Mouse (Mus musculus) bone marrow, adult 2 months (tissue): ENCODE measurements at regions not wholly inside any gene's neighbourhood (a gene's known extent, or its start where the extent isn't known, plus 50 kb on each side); places are given as distances from the start of the nearest gene placed in this dataset.

Experiments used
- H3K27ac ChIP-seq: fragments of 200-500 bp; 2 replicates; pipeline ENCODE4 v1.5.1; 2012; ENCODE audit warnings: low read depth, mild to moderate bottlenecking, control low read depth, inconsistent platforms, low read length; ENCODE audit not compliant: control insufficient read depth, poor library complexity, insufficient read depth
- H3K4me1 ChIP-seq: fragments of 200-500 bp; 2 replicates; pipeline ENCODE4 v1.6.1; 2011; ENCODE audit warnings: low read length; ENCODE audit not compliant: control insufficient read depth, insufficient read depth
- H3K4me3 ChIP-seq: fragments of 200-500 bp; replicated peaks from 2 replicates; pipeline ENCODE3; 2011; ENCODE audit warnings: mild to moderate bottlenecking, low read depth, low read length, control low read depth; ENCODE audit not compliant: control insufficient read depth
- CTCF ChIP-seq: fragments of 200-500 bp; IDR thresholded peaks from 2 replicates; pipeline ENCODE4 v1.5.1; 2011; ENCODE audit warnings: low read length, control low read depth; ENCODE audit not compliant: control insufficient read depth, insufficient read depth
- POLR2A ChIP-seq: fragments of 200-500 bp; IDR thresholded peaks from 2 replicates; pipeline ENCODE4 v1.6.1; 2011; ENCODE audit warnings: low read depth, mild to moderate bottlenecking, control low read depth, low read length, borderline replicate concordance; ENCODE audit not compliant: control insufficient read depth
- WGBS: fragments of 180-500 bp; shearing (Covaris S2); methylation state at CpG from one replicate; pipeline ENCODE4 v1.1.7; 2018; 5-methylcytosine and 5-hydroxymethylcytosine counted together

DNA sequence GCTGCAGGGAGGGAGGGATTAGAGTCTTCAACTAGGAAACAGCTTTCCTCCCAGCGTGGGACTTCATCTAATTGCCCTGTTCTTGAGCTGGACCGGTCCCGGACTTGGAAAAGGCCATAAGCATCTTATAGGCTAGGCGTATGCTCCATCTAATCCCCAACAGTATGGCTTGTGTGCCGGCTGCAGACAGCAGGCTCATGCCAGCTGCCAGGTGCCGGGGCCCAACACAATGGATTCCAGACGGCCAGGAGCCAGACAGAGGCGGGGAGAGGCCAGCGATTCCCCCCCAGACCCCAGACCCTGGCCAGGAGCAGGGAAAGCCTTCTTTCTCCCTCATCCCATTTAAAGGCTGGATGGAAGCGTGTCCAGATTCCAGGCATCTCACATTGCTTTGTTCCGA lies 198.4 kb upstream of the Rreb1 start:
- TF ChIP-seq POLR2A, result no peak
- TF ChIP-seq CTCF, result no peak
- no peaks in the 10 kb centered on the region; the same call in 1 of the 2 replicates for H3K4me1 ChIP-seq
- 83% methylated on average over 11 of the region's 11 CpGs for whole genome bisulfite sequencing
- no peak overlapping the region for H3K27ac ChIP-seq
- no peak overlapping the region for H3K4me3 ChIP-seq

GRCm38 (mm10) chr13:37580806-37581205 lies 197.4 kb upstream of the Rreb1 start:
- Histone ChIP-seq H3K27ac (no peak overlapping the region; the same call in 1 of the 2 replicates), H3K4me1 (no peaks in the 10 kb centered on the region; the same call in 1 of the 2 replicates), H3K4me3 (peak overlapping the region; percentile 46)
- TF ChIP-seq CTCF (no peak), POLR2A (no peak)
- 0% methylated on average over 2 of the region's 2 CpGs for WGBS

- Histone ChIP-seq H3K4me1 (no peaks in the 10 kb centered on the region; the same call in 1 of the 2 replicates), H3K4me3 (peak overlapping the region; percentile 46), H3K27ac (no peak overlapping the region; the same call in 1 of the 2 replicates)
- WGBS, result 19% methylated on average over 6 of the region's 6 CpGs
- TF ChIP-seq CTCF (no peak), POLR2A (no peak)
These were observed 196.8 kb upstream of the Rreb1 start for GRCm38 (mm10) chr13:37581374-37581773.

DNA sequence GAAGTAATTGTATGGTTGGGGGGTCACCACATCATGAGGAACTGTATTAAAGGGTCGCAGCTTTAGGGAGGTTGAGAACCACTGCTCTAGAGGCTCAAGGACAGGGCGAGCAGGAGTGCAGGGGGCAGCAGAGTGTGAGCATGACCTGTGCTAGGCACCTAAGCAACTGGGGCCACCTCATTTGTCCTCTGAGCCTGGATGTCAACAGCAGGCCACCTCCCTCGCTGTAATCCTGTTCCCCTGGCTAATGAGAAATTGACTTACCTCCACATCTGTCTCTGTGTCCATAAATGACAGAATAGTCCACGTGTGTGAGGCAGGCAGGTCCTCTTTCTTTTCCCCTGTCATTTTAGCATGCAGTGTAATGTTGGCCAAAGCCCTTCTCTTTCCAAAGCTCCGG lies 192.7 kb upstream of the Rreb1 start:
- no peak overlapping the region for H3K27ac ChIP-seq
- no peaks in the 10 kb centered on the region; the same call in 1 of the 2 replicates for H3K4me1 ChIP-seq
- TF ChIP-seq CTCF (no peak), POLR2A (no peak)
- H3K4me3 ChIP-seq, result no peak overlapping the region
- 76% methylated on average over 5 of the region's 5 CpGs for WGBS

GRCm38 (mm10) chr13:37586511-37586910 lies 191.7 kb upstream of the Rreb1 start:
- WGBS, result 57% methylated on average over 4 of the region's 4 CpGs
- no peak overlapping the region for H3K4me3 ChIP-seq
- TF ChIP-seq CTCF (no peak), POLR2A (no peak)
- no peaks in the 10 kb centered on the region; the same call in 1 of the 2 replicates for H3K4me1 ChIP-seq
- no peak overlapping the region; the same call in 1 of the 2 replicates for H3K27ac ChIP-seq

GRCm38 (mm10) chr13:37587911-37588310 lies 190.3 kb upstream of the Rreb1 start:
- H3K4me1 ChIP-seq, result no peaks in the 10 kb centered on the region
- TF ChIP-seq CTCF (no peak), POLR2A (no peak)
- no peak overlapping the region for H3K27ac ChIP-seq
- H3K4me3 ChIP-seq, result no peak overlapping the region
- WGBS, result 85% methylated on average over 3 of the region's 3 CpGs

DNA sequence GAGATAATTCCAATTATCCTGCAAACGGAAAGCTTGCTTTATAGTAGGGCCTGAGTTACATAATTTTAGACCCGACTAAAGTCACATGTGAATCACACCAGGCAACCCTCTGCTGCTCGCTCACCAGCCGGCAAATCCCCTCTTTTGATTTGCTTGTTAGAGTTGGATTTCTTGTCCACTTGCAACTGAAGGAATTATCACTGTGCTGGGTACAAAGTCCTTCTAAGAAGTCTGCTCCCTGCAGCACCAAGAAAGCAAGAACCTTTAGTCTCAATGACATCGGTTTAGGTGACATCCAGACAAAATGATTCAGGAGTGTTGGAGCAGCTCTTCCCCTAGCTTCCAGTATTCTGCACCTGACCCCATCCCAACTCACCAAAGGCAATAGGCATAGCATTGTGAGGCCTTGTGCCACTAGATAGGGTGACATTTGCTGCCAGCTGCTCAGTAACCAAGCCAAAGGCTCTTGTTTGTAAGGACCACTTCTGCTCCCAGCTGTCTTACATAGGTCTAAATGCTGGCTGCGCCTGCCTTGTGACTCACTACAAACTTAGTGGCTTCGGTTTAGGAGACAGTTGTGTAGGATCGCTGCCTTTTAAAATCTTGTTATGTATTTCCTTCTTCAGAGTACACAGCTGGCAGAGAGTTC lies 189.5 kb upstream of the Rreb1 start:
- TF ChIP-seq CTCF, result no peak
- no peak for TF ChIP-seq POLR2A
- Histone ChIP-seq H3K27ac (no peak overlapping the region), H3K4me3 (no peak overlapping the region), H3K4me1 (no peaks in the 10 kb centered on the region)
- WGBS, result 71% methylated on average over 8 of the region's 8 CpGs

DNA sequence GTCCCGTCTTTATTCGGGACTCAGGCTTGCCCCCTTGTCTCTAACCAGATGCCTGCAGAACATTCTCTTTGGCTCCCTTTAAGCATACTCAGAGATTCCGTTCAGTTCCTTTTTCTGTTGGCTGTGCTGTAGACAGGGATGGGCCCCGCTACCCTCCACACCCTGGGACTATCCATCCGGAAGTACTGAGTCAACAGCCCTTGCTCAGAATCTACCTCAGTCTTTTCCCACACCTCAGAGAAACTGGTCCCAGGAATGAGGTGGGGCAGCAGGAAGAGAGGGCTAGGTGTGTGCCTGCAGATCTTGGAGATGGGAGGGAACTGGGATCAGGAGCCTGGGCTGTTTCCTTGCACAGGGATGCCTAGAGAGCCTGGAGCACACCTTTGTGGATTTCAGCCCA lies 186.1 kb upstream of the Rreb1 start:
- peaks cover 3% of the 10 kb centered on the region; the same call in 1 of the 2 replicates for H3K4me1 ChIP-seq
- no peak overlapping the region for H3K27ac ChIP-seq
- TF ChIP-seq CTCF (no peak), POLR2A (no peak)
- no peak overlapping the region for H3K4me3 ChIP-seq
- 80% methylated on average over 5 of the region's 5 CpGs for WGBS

DNA sequence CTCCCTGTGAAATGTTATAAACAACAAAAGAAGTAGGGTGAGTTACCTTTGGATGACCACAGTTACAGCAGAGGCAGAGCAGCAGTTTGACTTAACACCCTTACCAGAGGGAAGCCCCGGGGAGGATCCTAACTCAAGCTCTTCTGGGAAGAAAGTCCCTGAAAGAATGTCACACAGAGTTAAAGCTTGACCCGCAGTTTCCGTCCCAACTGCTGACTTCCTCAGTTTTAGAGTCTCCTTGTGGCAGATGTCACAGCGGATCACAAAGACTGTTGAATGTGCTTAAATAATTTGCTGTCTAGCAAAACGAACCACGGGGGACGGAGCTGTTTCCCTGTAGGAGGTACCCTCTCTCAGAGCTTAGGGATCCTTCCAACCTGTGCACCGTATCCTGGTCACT lies 183.0 kb upstream of the Rreb1 start:
- peak overlapping the region; percentile 67 for H3K27ac ChIP-seq
- H3K4me3 ChIP-seq, result no peak overlapping the region
- 4% methylated on average over 8 of the region's 8 CpGs for WGBS
- H3K4me1 ChIP-seq, result peaks cover 3% of the 10 kb centered on the region; the same call in 1 of the 2 replicates
- TF ChIP-seq POLR2A (no peak), CTCF (no peak)
